Mouse (Mus musculus) ES-CJ7 (cell line): ENCODE results near the gene Olfr1002.
"Not testable (repeated sequence)": the region's sequence is repeated elsewhere in the genome, so short reads cannot be mapped to it uniquely, and the experiment has no call there.

Experiments
- DNase-seq: peaks from one replicate; pipeline ENCODE4 v3.0.0; 2011; ENCODE audit warnings: low read depth, low spot score

Gene Olfr1002

DNA sequence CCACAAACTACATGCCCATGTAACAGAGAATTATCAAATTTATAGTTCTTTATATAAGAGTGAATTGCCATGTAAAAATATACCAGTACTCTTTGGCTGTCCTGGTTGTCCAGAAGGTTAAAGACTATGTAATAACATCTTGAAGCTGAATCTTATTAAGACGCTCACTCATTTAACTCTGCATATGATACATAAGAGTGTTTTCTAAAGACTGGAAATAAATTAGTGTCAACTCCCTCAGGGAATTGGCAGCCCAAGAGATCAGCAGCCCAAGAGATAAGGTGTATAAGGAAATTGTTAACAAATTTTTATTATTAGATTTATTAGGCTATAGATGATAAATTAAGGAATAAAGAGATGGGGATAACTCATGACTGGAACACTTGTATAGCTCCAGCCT, at the start of gene Olfr1002:
Olfr1002 (minus strand) TSS at position 101 of the 400 bp plus-strand sequence.
- DNase-seq: no peak

DNA sequence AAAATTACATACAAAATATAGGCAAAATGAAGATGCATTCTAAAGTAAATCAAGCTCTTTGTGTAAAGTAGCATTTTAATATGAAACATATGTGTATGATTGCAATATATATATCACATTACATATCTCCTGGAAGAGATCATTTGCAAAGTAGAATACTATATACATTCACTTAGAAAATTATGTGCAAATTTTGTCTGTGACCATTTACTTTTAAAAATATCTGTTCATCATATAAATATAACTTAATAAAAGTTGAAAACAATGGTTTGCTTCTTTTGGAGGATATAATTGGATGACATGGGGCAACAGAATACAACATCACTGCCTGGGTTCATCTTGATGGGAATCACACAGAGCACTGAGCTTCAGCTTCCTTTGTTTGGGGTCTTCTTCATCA, 38.6 kb upstream of the Olfr1002 start, which contains the start of gene Olfr1008:
Olfr1008 (plus strand) TSS at position 301 of the 400 bp plus-strand sequence.
- DNase-seq: no peak

- DNase-seq: no peak
These were observed 28.2 kb upstream of the Olfr1002 start, which contains the start of gene Olfr1006 for GRCm38 (mm10) chr2:85678667-85679066. Gene Olfr1006 (minus strand): TSS chr2:85678767.

GRCm38 (mm10) chr2:85664355-85664754, 13.9 kb upstream of the Olfr1002 start, which contains the start of gene Olfr154:
Gene Olfr154 (minus strand): TSS chr2:85664455.
- DNase-seq: not testable (repeated sequence)

- no peak for DNase-seq
These were observed 38.7 kb downstream of the Olfr1002 start, which contains the start of gene Olfr1000 for GRCm38 (mm10) chr2:85611803-85612202. Gene Olfr1000 (minus strand): TSS chr2:85611903.
